Mouse (Mus musculus): ENCODE measurements at regions not wholly inside any gene's neighbourhood (a gene's known extent, or its start where the extent isn't known, plus 50 kb on each side); places are given as distances from the start of the nearest gene placed in this dataset.

DNA sequence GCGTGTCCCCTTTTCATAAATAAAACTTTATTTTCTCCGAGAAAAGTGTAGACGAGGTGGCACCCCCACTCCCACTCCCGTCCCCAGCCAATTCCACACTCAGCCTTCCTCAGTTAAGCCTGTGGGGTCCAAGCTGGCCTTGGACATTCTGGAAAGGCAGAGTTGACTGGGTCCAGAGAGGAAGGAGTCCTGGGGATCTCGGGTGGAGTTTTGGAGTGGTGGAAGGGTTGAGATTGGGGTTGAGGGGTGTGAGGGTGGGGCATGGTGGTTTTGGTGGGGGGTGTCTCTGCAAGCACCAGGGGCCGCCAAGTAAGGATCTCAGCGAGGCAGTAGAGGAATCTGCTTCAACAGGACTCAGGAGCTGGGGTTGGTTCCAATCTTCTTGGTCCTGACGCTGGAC, 52.7 kb upstream of the Ezh2 start:
- Histone ChIP-seq H3K4me3 (replicated peaks; ENCODE audit: low read length) (no peak overlapping the region), H3K4me1 (replicated peaks; ENCODE audit: low read depth, low read length) (peaks cover 9% of the 10 kb centered on the region; the same call in 1 of the 2 replicates), H3K9me3 (ENCODE audit: low read length) (no peaks in the 10 kb centered on the region), H3K36me3 (ENCODE audit: insufficient read depth, low read length) (no peaks in the 10 kb centered on the region), H3K27me3 (ENCODE audit: insufficient read depth, low read length) (peaks cover 25% of the 10 kb centered on the region)
- no peak for TF ChIP-seq CTCF (conservative IDR thresholded peaks at IDR 0.05; ENCODE audit: low read length)
- no peak for TF ChIP-seq NANOG (IDR thresholded peaks at IDR 0.05; ENCODE audit: borderline replicate concordance, low read length)
- no peak for TF ChIP-seq POU5F1 (IDR thresholded peaks at IDR 0.05; ENCODE audit: borderline replicate concordance, low read length)

DNA sequence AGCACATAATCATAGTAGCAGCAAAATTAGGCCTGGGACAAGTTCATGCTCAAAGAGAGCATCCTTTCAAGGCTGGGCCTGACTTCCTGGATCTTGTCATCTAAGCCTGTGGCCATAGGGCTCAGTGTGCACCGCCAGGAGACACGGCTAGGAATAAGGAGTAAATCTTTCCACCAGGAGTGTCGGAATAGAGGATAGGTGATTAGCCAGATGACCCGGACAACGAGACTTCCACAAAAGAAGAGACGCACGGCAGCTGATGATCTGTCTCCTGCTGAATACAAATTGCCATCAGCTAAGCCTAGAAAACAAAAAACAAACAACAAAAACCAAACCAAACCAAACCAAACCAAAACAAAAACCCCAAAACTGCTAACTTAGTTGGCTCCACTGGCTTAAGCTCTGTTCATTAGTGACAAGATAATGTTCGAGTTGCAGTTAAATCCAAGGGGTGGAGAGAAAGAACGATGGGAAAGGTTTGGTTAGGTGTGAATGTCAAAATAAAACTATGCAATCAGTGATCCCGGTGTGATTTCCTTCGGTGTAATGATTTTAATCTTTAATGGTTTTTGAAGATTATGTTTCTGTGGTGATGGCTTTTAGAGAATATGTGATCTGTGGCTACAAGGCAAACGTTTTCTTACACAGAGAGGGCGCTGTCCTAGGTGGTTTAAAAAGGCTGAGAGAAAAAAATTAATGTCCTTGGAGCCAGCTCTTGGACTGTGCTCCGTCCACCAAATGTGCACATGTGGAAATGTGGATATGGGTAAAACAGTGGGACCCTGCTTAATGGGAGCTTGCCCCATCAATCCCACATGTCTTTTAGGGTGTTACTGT, 51.8 kb upstream of the Ezh2 start:
- Histone ChIP-seq H3K27me3 (ENCODE audit: insufficient read depth, low read length) (peaks cover 27% of the 10 kb centered on the region), H3K9me3 (ENCODE audit: low read length) (no peaks in the 10 kb centered on the region), H3K4me3 (replicated peaks; ENCODE audit: low read length) (no peak overlapping the region), H3K4me1 (replicated peaks; ENCODE audit: low read depth, low read length) (peaks cover 9% of the 10 kb centered on the region; the same call in 1 of the 2 replicates), H3K36me3 (ENCODE audit: insufficient read depth, low read length) (no peaks in the 10 kb centered on the region)
- TF ChIP-seq POU5F1 (IDR thresholded peaks at IDR 0.05; ENCODE audit: borderline replicate concordance, low read length) (no peak), NANOG (IDR thresholded peaks at IDR 0.05; ENCODE audit: borderline replicate concordance, low read length) (no peak), CTCF (conservative IDR thresholded peaks at IDR 0.05; ENCODE audit: low read length) (no peak)

DNA sequence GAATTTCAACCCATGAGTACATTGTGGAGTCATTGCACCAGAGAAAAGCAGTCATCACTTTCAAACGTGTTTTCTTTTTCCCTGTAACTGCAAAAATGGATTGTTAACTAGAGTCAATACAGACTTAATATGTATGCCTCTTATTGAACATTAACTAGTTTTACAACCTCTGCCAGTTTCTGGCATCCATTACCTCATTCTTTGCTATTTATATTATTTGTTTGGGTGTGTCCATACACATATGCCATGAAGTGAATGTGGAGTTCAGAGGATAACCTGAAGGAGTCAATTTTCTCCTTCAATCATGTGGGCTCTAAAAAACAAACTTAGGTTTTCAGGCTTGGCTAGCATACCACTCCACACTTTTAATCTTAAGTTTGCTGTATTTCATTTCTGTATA, 50.9 kb upstream of the Ezh2 start:
- TF ChIP-seq NANOG (IDR thresholded peaks at IDR 0.05; ENCODE audit: borderline replicate concordance, low read length) (no peak), POU5F1 (IDR thresholded peaks at IDR 0.05; ENCODE audit: borderline replicate concordance, low read length) (no peak), CTCF (conservative IDR thresholded peaks at IDR 0.05; ENCODE audit: low read length) (no peak)
- H3K9me3 ChIP-seq (ENCODE audit: low read length), result no peaks in the 10 kb centered on the region
- no peak overlapping the region for H3K4me3 ChIP-seq (replicated peaks; ENCODE audit: low read length)
- no peaks in the 10 kb centered on the region for H3K36me3 ChIP-seq (ENCODE audit: insufficient read depth, low read length)
- peaks cover 24% of the 10 kb centered on the region for H3K27me3 ChIP-seq (ENCODE audit: insufficient read depth, low read length)
- peaks cover 9% of the 10 kb centered on the region; the same call in 1 of the 2 replicates for H3K4me1 ChIP-seq (replicated peaks; ENCODE audit: low read depth, low read length)
